Mouse (Mus musculus) erythroid progenitor cell, adult 5-6 weeks (primary cell): ENCODE measurements around the gene Pfkl. TPM values are rescaled to one million over a fixed set of nuclear protein-coding genes. Genes with fewer than 3 reads are reported as not detected.
"Not testable (repeated sequence)": the region's sequence is repeated elsewhere in the genome, so short reads cannot be mapped to it uniquely, and the experiment has no call there.

Experiments used
- ATAC-seq: replicated peaks from 2 replicates; pipeline ENCODE4 v1.8.0; 2016; ENCODE audit warnings: moderate number of reproducible peaks, mild to moderate bottlenecking, moderate TSS enrichment, inconsistent platforms; ENCODE audit not compliant: poor library complexity, low FRiP score, severe bottlenecking
- total RNA-seq, 2 experiments: library from RNA; stranded (forward) in 1 of 2; stranded (reverse) in 1 of 2; fragments of 150-400 nt in 1 of 2; fragments of 186-747, 209-891 nt in 1 of 2; gene quantifications; 2 replicates each; pipeline versions ENCODE4 v1.2.3 to v1.2.4; 2015 to 2017; ENCODE audit warnings: low replicate concordance in 2 of 2

The Pfkl gene
- total RNA-seq, 2 experiments from 2014 or later, result 0.42 to 9.2 TPM

DNA sequence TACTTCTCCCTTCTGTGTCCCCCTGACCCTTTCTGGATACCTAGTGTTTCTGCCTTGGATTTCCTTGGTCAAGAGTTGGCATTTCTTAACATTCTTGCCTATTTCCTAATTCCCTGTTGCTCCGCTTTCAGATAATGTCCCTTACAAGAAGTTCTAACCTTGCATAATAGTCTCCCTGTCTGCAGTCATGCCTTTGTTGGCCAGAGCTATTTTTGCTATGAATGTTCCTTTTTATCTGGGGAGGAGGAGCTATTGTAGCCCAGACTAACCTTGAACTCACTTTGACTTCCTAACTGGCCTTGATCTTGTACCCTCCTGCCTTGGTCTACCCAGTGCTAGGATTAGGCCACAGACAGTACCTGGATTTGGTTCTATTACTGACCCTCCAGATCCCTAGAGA, 5.6 kb upstream of the Pfkl start:
- no peak for ATAC-seq

DNA sequence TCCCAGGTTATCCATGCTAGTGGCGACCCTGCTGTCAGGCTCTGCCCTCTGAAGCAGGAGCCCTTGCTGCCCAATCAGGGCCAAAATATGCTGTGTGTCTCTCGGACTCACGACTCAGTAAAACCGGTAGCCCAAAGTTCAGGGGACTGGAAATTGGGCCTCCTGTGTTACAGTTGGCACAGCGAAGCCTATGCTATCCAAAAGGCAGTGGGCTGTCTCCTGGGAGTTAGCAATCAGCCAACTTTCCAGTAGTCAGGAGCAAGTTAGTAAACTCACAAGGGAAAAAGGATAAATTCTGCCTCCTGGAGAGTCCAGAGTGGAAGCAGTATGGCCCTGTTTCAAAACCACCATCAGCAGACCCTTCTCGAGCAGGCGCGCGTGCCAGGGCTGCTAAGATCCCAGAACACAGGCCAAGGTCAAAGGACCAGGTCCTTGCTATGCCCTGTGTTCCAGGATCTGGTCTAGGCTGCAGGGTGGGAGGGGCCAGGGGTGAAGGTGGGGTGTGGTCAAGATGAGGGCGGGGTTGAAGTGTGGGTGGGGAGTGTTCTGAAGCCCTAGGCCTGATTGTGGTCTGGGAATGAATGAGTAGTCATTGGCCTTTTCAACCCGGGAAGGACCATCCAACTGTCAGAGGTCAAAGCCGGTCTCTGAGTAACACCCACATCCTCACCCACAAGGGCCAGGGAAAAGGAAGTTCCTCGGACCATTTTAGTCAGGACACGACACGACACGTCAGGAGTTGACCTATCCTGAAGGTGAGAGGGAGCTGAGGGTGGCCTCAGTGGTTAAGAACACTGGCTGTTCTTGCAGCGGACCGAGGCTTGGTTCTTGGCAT, 3.0 kb upstream of the Pfkl start:
- no peak for ATAC-seq

DNA sequence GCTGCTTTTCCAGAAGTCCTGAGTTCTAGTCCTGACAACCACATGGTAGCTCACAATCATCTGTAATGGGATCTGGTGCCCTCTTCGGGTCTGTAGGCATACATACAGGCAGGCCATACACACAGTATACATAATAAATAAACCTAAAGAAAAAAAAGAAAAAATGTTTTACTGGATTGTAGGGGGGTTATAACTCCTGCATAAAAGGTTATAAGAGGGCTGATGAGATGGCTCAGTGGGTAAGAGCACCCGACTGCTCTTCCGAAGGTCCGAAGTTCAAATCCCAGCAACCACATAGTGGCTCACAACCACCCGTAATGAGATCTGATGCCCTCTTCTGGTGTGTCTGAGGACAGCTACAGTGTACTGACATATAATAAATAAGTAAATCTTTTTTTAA, 1.2 kb upstream of the Pfkl start:
- ATAC-seq, result not testable (repeated sequence)

DNA sequence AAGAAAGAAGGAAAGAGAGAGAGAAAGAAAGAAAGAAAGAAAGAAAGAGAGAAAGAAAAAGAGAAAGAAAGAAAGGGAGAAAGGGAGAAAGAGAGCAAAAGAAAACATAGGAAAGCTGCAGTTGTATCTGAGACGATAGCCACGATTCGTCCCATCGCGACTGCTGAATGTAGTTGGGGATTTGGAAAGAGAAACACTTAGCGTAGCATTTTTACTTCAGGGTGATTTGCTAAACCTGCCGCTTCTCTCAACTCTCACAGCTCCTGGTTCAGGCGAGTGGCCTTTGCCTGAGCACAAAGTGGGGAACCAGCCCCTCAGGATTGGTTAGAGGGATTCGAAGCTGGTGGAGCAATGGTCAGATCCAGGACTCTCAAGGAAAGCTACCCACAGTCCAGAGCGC, 452 bp upstream of the Pfkl start:
- no peak for ATAC-seq

- peak; percentile 93 for ATAC-seq
Measured at GRCm38 (mm10) chr10:78009184-78009944, 519 bp downstream of the Pfkl start.

GRCm38 (mm10) chr10:78008169-78008568, 1.7 kb downstream of the Pfkl start:
- no peak for ATAC-seq

GRCm38 (mm10) chr10:78007203-78007602, 2.7 kb downstream of the Pfkl start:
- ATAC-seq, result no peak

DNA sequence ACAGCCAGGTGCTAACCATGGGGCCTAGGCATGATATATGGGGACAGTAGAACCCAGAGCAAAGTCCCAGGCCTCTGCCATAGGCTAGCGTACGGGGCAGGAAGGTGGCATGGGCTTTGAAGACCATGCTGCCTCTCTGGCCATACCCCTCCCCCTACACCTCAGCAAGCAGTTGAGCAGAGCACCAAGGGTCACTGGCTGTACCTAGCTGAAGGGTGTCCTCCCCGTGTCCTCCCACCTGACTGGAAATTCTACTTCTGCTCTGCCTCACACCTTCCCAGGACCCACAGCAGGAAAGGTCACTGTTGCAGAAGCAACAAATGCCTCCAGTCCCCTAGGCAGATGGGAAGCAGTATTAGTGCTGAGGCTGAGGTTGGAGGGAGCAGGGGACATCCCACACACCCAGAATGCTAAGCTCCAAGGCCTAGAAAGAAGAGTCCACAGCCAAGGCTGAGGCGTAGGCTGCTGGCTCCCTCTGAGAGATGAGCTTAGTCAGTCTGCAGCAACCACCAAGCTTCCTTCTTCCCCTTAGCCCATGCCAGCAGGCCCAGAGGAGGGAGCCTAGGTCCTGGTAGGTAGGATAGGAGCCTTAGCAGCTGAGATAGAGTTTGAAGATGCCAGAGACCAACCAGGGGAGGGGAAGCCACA, 4.0 kb downstream of the Pfkl start:
- no peak for ATAC-seq

DNA sequence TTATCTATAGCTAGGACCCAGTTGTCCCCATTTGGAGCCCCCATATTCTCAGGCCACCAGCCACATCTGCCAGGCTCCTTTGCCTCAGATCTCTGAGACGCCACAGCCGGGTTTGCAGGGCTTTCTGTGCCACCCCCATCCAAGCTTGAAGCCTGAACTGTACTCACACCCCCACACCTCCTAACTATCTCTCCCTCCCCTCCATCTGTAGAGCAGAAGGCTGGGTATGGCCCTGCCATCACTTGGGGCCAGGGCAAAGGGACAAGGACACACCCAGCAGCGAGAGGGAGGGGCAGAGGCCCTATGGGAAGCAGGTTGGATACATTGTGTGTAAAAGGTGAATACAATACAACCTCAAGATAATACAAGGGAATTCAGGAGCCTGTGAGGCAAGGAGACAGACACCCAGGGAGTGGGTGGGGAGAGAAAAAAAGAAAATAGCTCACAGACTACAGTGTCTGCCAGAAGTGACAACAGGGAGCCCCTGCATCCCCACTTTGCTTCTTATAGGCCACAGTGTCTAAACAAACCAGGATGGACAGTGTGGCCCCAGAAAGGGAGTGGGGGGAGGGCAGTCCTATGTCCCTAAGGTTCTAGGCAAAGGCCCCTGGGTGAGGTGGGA, 5.3 kb downstream of the Pfkl start:
- ATAC-seq, result no peak

- no peak for ATAC-seq
Measured at GRCm38 (mm10) chr10:78002316-78002715, 7.6 kb downstream of the Pfkl start.

GRCm38 (mm10) chr10:78001796-78002195, 8.1 kb downstream of the Pfkl start:
- no peak for ATAC-seq

- ATAC-seq, result no peak
Measured at GRCm38 (mm10) chr10:78000200-78000599, 9.7 kb downstream of the Pfkl start.

DNA sequence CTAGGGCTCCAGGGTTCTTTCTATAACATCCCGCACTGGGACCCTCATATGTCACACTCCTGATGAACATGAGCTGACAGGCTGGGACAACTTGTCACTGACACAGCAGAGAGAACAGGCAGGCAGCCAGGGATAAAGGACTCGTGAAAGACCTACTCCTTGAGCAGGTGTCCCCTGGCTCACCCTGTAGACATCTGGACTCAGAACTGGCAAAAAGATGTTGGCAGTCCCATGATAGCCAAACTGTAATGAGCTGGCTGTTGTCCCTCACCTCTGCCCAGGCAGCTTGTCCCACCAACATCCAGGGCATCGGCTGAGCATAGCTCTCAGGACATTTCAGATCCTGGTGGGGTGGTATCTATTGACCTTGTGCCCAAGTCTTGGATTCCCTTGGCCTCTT, 14.2 kb downstream of the Pfkl start:
- ATAC-seq, result no peak

DNA sequence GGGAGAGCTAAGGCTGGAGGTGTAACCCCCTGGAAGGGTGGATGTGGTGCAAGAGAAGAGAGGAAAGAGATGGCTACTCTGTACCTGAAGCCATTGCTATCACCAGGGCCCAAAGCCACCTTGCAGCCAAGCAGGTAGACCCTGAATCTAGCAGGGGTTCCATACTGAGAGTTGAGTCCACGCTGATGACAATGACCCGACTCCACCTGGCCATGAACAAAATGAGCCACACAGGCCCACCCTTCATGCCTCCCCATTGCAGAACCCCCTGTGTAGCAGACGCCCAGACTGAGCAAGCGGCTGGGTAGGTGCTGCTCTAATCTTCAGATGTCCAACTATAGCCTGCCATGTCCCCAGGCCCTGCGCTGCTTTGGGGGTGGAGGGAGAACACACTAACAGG, 24.1 kb downstream of the Pfkl start:
- no peak for ATAC-seq

- ATAC-seq, result peak; percentile 81
Measured at GRCm38 (mm10) chr10:77984660-77985059, 25.2 kb downstream of the Pfkl start.

- peak; percentile 96 for ATAC-seq
Measured at GRCm38 (mm10) chr10:77978351-77979350, 31.2 kb downstream of the Pfkl start, which contains the start of gene 1810043G02Rik. Gene 1810043G02Rik (plus strand): TSS chr10:77978524.

- ATAC-seq, result no peak
Measured at GRCm38 (mm10) chr10:77976458-77977150, 33.3 kb downstream of the Pfkl start.

DNA sequence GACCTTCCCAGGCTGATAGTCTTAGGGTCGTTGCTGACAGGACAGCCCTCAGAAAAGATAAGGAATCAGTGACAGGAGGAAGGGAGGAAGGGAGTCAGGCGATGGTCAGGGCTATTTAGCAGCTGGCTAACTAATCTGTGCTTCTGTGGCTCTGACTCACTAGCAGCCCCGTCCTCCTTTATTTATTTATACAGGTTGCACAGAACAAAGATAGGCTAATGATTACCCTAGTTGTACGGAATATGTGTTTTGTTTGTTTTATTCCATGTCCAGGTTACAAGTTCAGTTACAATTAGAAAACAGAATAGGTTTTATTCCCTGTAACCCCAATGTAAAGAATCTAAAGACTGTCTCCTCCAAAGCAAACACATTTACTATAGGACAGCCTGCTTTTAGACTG, 34.2 kb downstream of the Pfkl start:
- no peak for ATAC-seq
